ENCODE assay signal across 16 mouse cellular contexts in genomic region chr7:95738725-95739245, GRCm38 (mm10).
"Had no signal": no experiment of that assay in that cellular context is flagged by ENCODE, and none has a peak within 500 bp of the region (broad histone marks: within the 10 kb centered on the region; RNA-seq: fewer than 3 reads in every experiment).

No protein-coding gene starts in this region.

- H3K27ac ChIP-seq: liver, embryonic 13.5 days; neural tube, embryonic 13.5 days; stomach, embryonic 15.5 days had no signal

- H3K4me3 ChIP-seq: liver, embryonic 13.5 days; neural tube, embryonic 13.5 days; stomach, embryonic 15.5 days had no signal

- H3K4me2 ChIP-seq: liver, embryonic 13.5 days; midbrain, embryonic 11.5 days; neural tube, embryonic 13.5 days; stomach, embryonic 15.5 days had no signal

- DNase-seq: kidney, adult 9 months; kidney, postnatal 14 days; kidney, postnatal 4 days; layer of hippocampus, adult 9-11 months; liver, embryonic 13.5 days; lung, adult 2 months; lung, postnatal 14 days; lung, postnatal 4 days; midbrain, embryonic 14.5 days; retina, postnatal 1 day; right cerebral cortex, postnatal 25 days; spleen, adult 18-20 months; thymus, postnatal 25 days had no signal

- H3K36me3 ChIP-seq: liver, embryonic 13.5 days; neural tube, embryonic 13.5 days; stomach, embryonic 15.5 days had no signal

- H3K27me3 ChIP-seq: liver, embryonic 13.5 days; neural tube, embryonic 13.5 days; stomach, embryonic 15.5 days had no signal
